Mouse (Mus musculus) intestine, postnatal 0 days (tissue): ENCODE measurements at regions not wholly inside any gene's neighbourhood (a gene's known extent, or its start where the extent isn't known, plus 50 kb on each side); places are given as distances from the start of the nearest gene placed in this dataset.

Source experiments
- ATAC-seq: fragments of 200-750 bp; cut with Nextera tagmentation; 2 replicates; pipeline ENCODE4 v1.8.0; 2017; ENCODE audit warnings: mild to moderate bottlenecking, moderate TSS enrichment, moderate library complexity
- H3K27ac ChIP-seq: fragments of 300-500 bp; sonication (generic); 2 replicates; pipeline ENCODE4 v1.5.1; 2014; ENCODE audit warnings: mild to moderate bottlenecking, low read depth, low read length, moderate library complexity
- H3K27me3 ChIP-seq: fragments of 300-500 bp; sonication (generic); replicated peaks from 2 replicates; pipeline ENCODE4 v1.6.1; 2014; ENCODE audit warnings: low read length, mixed read lengths; ENCODE audit not compliant: control insufficient read depth, insufficient read depth
- H3K36me3 ChIP-seq: fragments of 300-500 bp; sonication (generic); 2 replicates; pipeline ENCODE4 v1.6.1; 2014; ENCODE audit warnings: mild to moderate bottlenecking, moderate library complexity; ENCODE audit not compliant: control insufficient read depth, insufficient read depth
- H3K4me1 ChIP-seq: fragments of 300-500 bp; sonication (generic); replicated peaks from 2 replicates; pipeline ENCODE4 v1.6.1; 2014; ENCODE audit warnings: antibody characterized with exemption, low read length, mixed read lengths; ENCODE audit not compliant: control insufficient read depth, insufficient read depth
- H3K4me2 ChIP-seq: fragments of 300-500 bp; sonication (generic); replicated peaks from 2 replicates; pipeline ENCODE4 v1.6.1; 2014; ENCODE audit warnings: low read depth, mild to moderate bottlenecking, moderate library complexity
- H3K4me3 ChIP-seq: fragments of 300-500 bp; sonication (generic); 2 replicates; pipeline ENCODE4 v1.5.1; 2014; ENCODE audit warnings: low read depth, low read length
- H3K9ac ChIP-seq: fragments of 300-500 bp; sonication (generic); 2 replicates; pipeline ENCODE4 v1.6.1; 2014; ENCODE audit warnings: mild to moderate bottlenecking, low read depth, low read length
- H3K9me3 ChIP-seq: fragments of 300-500 bp; sonication (generic); 2 replicates; pipeline ENCODE4 v1.6.1; 2016; ENCODE audit warnings: mixed run types; ENCODE audit not compliant: control insufficient read depth
- CTCF ChIP-seq: sonication (generic); IDR thresholded peaks from 2 replicates; pipeline ENCODE4 v1.5.1; 2016; ENCODE audit warnings: low read depth, mild to moderate bottlenecking, control low read depth, antibody characterized with exemption, moderate library complexity
- WGBS: fragments of 180-500 bp; shearing (Covaris S2); extraction: QIAGEN DNeasy Blood & Tissue Kit; methylation state at CpG from one replicate; pipeline ENCODE4 v1.1.7; 2014; 5-methylcytosine and 5-hydroxymethylcytosine counted together

DNA sequence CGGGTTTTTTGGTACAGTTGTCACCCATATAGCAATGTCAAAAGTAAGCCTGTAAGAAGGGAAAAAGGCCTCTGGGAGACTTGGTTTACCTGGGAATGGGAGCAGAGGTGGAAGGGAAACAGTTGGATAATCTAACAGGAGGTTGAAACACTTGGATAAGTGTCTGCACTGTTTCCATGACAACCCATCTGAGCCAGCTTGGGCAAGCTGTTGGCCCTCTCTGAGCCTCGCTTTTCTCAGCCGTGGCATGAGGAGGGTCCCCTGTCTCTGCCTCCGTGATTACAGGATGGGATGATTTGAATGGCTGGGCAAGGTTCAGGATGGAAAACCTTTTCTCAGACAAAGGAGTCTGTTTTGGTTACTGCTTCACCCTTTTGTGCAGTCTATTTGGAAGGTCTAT lies 265.6 kb downstream of the Emp1 start:
- Histone ChIP-seq H3K36me3 (no peaks in the 10 kb centered on the region), H3K4me2 (no peak overlapping the region), H3K27ac (no peak overlapping the region), H3K4me1 (no peaks in the 10 kb centered on the region), H3K27me3 (no peaks in the 10 kb centered on the region), H3K4me3 (no peak overlapping the region), H3K9ac (no peak overlapping the region), H3K9me3 (no peaks in the 10 kb centered on the region)
- 63% methylated on average over 4 of the region's 4 CpGs for WGBS
- TF ChIP-seq CTCF, result no peak
- ATAC-seq, result no peak

GRCm38 (mm10) chr6:135629236-135629635 lies 266.9 kb downstream of the Emp1 start:
- Histone ChIP-seq H3K27me3 (no peaks in the 10 kb centered on the region), H3K36me3 (no peaks in the 10 kb centered on the region), H3K9ac (no peak overlapping the region), H3K4me2 (no peak overlapping the region), H3K9me3 (no peaks in the 10 kb centered on the region), H3K4me3 (no peak overlapping the region), H3K4me1 (no peaks in the 10 kb centered on the region), H3K27ac (no peak overlapping the region)
- no peak for TF ChIP-seq CTCF
- 86% methylated on average over 3 of the region's 3 CpGs for WGBS
- no peak for ATAC-seq

DNA sequence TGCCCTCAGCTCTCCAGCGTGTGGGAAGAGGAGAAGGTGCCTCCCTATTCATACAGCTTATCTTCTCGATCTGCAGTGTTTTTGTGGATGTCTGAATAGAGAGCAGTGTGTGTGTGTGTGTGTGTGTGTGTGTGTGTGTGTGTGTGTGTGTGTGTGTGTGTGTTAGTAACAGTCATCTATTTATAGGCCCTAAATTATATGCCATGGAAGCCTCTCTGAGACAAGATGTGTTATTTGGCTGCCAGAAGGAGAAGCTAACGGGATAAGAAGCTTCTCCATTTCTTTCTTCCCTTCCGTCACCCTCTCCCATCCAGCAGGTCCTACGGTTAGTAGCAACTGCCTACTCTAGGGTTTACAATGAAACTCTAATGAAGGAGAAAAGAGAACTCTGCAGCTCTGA lies 270.3 kb downstream of the Emp1 start:
- H3K4me2 ChIP-seq, result no peak overlapping the region
- ATAC-seq, result no peak
- WGBS, result 85% methylated on average over 5 of the region's 5 CpGs
- no peaks in the 10 kb centered on the region for H3K4me1 ChIP-seq
- TF ChIP-seq CTCF, result no peak
- no peaks in the 10 kb centered on the region for H3K36me3 ChIP-seq
- no peak overlapping the region for H3K9ac ChIP-seq
- H3K27me3 ChIP-seq, result no peaks in the 10 kb centered on the region
- H3K4me3 ChIP-seq, result no peak overlapping the region
- no peaks in the 10 kb centered on the region for H3K9me3 ChIP-seq
- H3K27ac ChIP-seq, result no peak overlapping the region

DNA sequence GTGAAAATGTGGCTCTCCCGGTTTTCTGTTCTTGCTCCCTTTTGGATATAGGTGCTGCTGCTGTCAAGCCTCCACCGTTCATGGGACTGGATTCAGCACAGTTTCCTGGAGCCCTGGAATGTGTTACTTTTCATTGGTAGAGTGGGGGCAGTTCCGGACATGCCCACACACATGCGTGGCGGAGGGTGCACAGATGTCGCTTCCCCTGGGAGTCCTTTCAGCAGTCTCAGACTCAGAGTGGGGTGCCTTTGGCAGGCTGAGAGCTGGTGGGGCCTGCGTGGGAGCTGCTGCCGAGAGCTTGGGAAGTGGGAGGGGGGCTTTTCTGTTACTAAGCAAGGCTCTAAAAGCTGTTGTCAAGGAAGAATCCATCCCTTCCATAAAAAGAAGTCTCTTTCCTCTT lies 274.3 kb downstream of the Emp1 start:
- Histone ChIP-seq H3K36me3 (no peaks in the 10 kb centered on the region), H3K4me1 (no peaks in the 10 kb centered on the region), H3K27ac (no peak overlapping the region), H3K4me2 (no peak overlapping the region), H3K9me3 (no peaks in the 10 kb centered on the region), H3K4me3 (no peak overlapping the region), H3K9ac (no peak overlapping the region), H3K27me3 (no peaks in the 10 kb centered on the region)
- TF ChIP-seq CTCF, result no peak
- WGBS, result 76% methylated on average over 8 of the region's 8 CpGs
- no peak for ATAC-seq

DNA sequence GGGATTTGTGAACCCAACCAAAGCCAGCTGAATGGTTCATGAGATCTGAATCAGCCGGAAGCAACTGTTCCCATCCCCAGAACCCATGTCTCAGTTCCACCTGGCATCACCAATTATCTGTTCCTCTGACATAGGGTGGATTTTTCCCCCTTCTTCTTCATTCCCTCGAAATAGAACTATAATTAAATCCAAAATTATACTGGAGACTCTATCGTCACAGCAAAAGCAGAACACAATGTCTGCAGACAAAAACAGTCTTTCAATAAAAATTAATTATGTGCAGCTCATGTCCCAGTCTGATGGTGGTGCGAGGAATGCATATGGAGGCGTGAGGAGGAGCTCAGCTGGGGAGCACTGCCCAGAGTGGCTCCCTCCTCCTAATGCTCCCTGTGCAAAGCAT lies 280.4 kb downstream of the Emp1 start:
- Histone ChIP-seq H3K4me1 (no peaks in the 10 kb centered on the region), H3K9ac (no peak overlapping the region), H3K36me3 (no peaks in the 10 kb centered on the region), H3K9me3 (no peaks in the 10 kb centered on the region), H3K4me3 (no peak overlapping the region), H3K27ac (no peak overlapping the region), H3K27me3 (no peaks in the 10 kb centered on the region), H3K4me2 (no peak overlapping the region)
- TF ChIP-seq CTCF, result no peak
- no peak for ATAC-seq
- WGBS, result 86% methylated on average over 5 of the region's 5 CpGs

DNA sequence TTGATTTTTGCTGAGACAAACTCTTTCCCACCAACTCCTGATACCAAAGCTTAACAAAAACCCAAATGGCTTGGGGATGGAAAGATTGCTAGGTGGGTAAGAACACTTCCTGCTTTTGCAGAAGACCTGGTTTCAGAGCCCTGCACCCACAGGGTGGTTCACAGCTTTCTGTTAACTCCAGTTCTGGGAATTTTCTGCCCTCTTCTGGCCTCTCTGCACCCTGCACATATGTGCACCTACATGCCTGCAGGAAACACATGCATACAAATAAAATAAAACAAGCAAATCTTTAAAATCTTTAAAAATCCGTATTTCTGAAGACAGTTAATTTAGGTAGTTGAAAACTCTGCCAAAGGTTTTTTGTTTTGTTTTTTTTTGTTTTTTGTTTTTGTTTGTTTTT lies 283.8 kb downstream of the Emp1 start:
- H3K9me3 ChIP-seq, result no peaks in the 10 kb centered on the region
- H3K4me1 ChIP-seq, result no peaks in the 10 kb centered on the region
- no peak overlapping the region for H3K4me3 ChIP-seq
- no peak overlapping the region for H3K9ac ChIP-seq
- WGBS, result 64% methylated on average over 1 of the region's 1 CpGs
- no peak overlapping the region for H3K27ac ChIP-seq
- no peak for ATAC-seq
- no peak for TF ChIP-seq CTCF
- no peaks in the 10 kb centered on the region for H3K36me3 ChIP-seq
- H3K4me2 ChIP-seq, result no peak overlapping the region
- no peaks in the 10 kb centered on the region for H3K27me3 ChIP-seq

GRCm38 (mm10) chr6:135653002-135653401 lies 290.7 kb downstream of the Emp1 start:
- WGBS, result 69% methylated on average over 3 of the region's 3 CpGs

More at GRCm38 (mm10) chr6:135653002-135653401, 290.7 kb downstream of the Emp1 start:
- Histone ChIP-seq H3K4me1 (no peaks in the 10 kb centered on the region), H3K4me2 (no peak overlapping the region), H3K9ac (no peak overlapping the region), H3K36me3 (no peaks in the 10 kb centered on the region), H3K27me3 (no peaks in the 10 kb centered on the region), H3K9me3 (no peaks in the 10 kb centered on the region), H3K4me3 (no peak overlapping the region), H3K27ac (no peak overlapping the region)
- no peak for ATAC-seq
- no peak for TF ChIP-seq CTCF
